Mouse (Mus musculus): ENCODE measurements around the gene Gm9964.

GRCm38 (mm10) chr11:79303109-79303508, 6.4 kb upstream of the Gm9964 start:
- TF ChIP-seq CTCF (IDR thresholded peaks at IDR 0.05; ENCODE audit: insufficient read depth, low read length) (no peak), POLR2A (IDR thresholded peaks at IDR 0.05; ENCODE audit: borderline replicate concordance, extremely low read depth, low read depth, low read length) (no peak)

Data from lung, adult 2 months (tissue).